Mouse (Mus musculus): ENCODE measurements around the gene Tle3.

Tle3 gene

GRCm38 (mm10) chr9:61360727-61361631 is 11.2 kb upstream of the Tle3 start:
- Histone ChIP-seq H3K36me3 (ENCODE audit: insufficient read depth, low read length) (no peaks in the 10 kb centered on the region), H3K9me3 (ENCODE audit: low read length) (peaks cover 27% of the 10 kb centered on the region), H3K4me1 (replicated peaks; ENCODE audit: low read depth, low read length) (peaks cover 46% of the 10 kb centered on the region), H3K27me3 (ENCODE audit: insufficient read depth, low read length) (peaks cover 31% of the 10 kb centered on the region), H3K4me3 (replicated peaks; ENCODE audit: low read length) (peak overlapping the region; percentile 60)
- TF ChIP-seq NANOG (IDR thresholded peaks at IDR 0.05; ENCODE audit: borderline replicate concordance, low read length) = no peak; the same call in 1 of the 2 replicates
- TF ChIP-seq CTCF (conservative IDR thresholded peaks at IDR 0.05; ENCODE audit: low read length) = no peak
- TF ChIP-seq POU5F1 (IDR thresholded peaks at IDR 0.05; ENCODE audit: borderline replicate concordance, low read length) = no peak

GRCm38 (mm10) chr9:61363194-61363593 is 9.0 kb upstream of the Tle3 start:
- no peak for TF ChIP-seq NANOG (IDR thresholded peaks at IDR 0.05; ENCODE audit: borderline replicate concordance, low read length)
- TF ChIP-seq POU5F1 (IDR thresholded peaks at IDR 0.05; ENCODE audit: borderline replicate concordance, low read length) = no peak
- TF ChIP-seq CTCF (conservative IDR thresholded peaks at IDR 0.05; ENCODE audit: low read length) = no peak
- peaks cover 68% of the 10 kb centered on the region for H3K4me1 ChIP-seq (replicated peaks; ENCODE audit: low read depth, low read length)
- peaks cover 27% of the 10 kb centered on the region for H3K27me3 ChIP-seq (ENCODE audit: insufficient read depth, low read length)
- H3K4me3 ChIP-seq (replicated peaks; ENCODE audit: low read length) = no peak overlapping the region
- H3K36me3 ChIP-seq (ENCODE audit: insufficient read depth, low read length) = no peaks in the 10 kb centered on the region
- H3K9me3 ChIP-seq (ENCODE audit: low read length) = 0 out of 2 replicates have a peak, but pooled peaks cover 6% of the 10 kb centered on the region

DNA sequence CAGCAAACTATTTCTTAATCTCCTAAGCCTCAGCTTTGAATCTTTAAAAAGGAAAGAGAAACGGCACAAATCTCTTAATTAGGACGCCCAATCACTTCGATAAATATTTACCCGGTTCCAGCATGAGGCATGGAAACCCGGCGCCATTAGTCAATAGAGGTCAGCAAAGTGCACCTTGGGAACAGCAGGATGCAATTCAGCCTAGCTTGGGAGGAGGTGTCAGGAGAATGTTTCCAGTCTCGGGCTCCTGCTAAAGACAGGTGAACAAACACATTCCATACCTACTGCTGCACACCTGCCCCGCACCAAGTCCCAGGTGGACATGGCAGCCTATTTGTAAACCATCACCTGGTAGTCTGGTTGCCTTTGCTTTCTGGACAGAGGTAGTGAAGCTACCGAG is 6.1 kb upstream of the Tle3 start:
- no peaks in the 10 kb centered on the region for H3K36me3 ChIP-seq (ENCODE audit: insufficient read depth, low read length)
- peaks cover 21% of the 10 kb centered on the region for H3K27me3 ChIP-seq (ENCODE audit: insufficient read depth, low read length)
- H3K4me3 ChIP-seq (replicated peaks; ENCODE audit: low read length) = peak overlapping the region; percentile 17; the same call in 1 of the 2 replicates
- 0 out of 2 replicates have a peak, but pooled peaks cover 6% of the 10 kb centered on the region for H3K9me3 ChIP-seq (ENCODE audit: low read length)
- no peak for TF ChIP-seq NANOG (IDR thresholded peaks at IDR 0.05; ENCODE audit: borderline replicate concordance, low read length)
- no peak for TF ChIP-seq CTCF (conservative IDR thresholded peaks at IDR 0.05; ENCODE audit: low read length)
- no peak for TF ChIP-seq POU5F1 (IDR thresholded peaks at IDR 0.05; ENCODE audit: borderline replicate concordance, low read length)
- H3K4me1 ChIP-seq (replicated peaks; ENCODE audit: low read depth, low read length) = peaks cover 76% of the 10 kb centered on the region

DNA sequence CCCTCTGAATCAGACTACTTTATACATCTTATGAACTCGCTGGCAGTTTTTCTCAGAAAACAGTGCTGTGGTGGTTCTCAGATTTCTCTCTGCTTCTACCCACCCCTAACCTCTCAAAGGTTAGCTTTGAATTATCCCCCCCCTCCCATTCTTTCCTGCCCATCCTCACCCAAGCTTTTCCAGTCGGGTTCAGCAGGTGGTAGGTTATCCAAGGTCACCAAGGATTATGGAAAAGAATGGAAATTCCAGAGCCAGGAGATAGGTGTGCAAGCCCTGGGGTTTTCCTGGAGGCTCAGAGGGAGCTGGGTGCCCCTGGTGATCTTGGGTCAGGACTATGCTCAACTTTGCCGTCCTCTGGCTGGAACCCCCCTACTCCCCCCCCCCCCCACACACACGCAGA is 5.0 kb upstream of the Tle3 start:
- no peaks in the 10 kb centered on the region for H3K36me3 ChIP-seq (ENCODE audit: insufficient read depth, low read length)
- H3K4me3 ChIP-seq (replicated peaks; ENCODE audit: low read length) = 0 out of 2 replicates have a peak overlapping the region, but pooled peaks have one; percentile 17
- peaks cover 75% of the 10 kb centered on the region for H3K4me1 ChIP-seq (replicated peaks; ENCODE audit: low read depth, low read length)
- peaks cover 26% of the 10 kb centered on the region for H3K27me3 ChIP-seq (ENCODE audit: insufficient read depth, low read length)
- TF ChIP-seq CTCF (conservative IDR thresholded peaks at IDR 0.05; ENCODE audit: low read length) = no peak
- TF ChIP-seq NANOG (IDR thresholded peaks at IDR 0.05; ENCODE audit: borderline replicate concordance, low read length) = no peak
- no peak for TF ChIP-seq POU5F1 (IDR thresholded peaks at IDR 0.05; ENCODE audit: borderline replicate concordance, low read length)
- 0 out of 2 replicates have a peak, but pooled peaks cover 6% of the 10 kb centered on the region for H3K9me3 ChIP-seq (ENCODE audit: low read length)

GRCm38 (mm10) chr9:61367857-61368566 is 4.2 kb upstream of the Tle3 start:
- Histone ChIP-seq H3K36me3 (ENCODE audit: insufficient read depth, low read length) (no peaks in the 10 kb centered on the region), H3K9me3 (ENCODE audit: low read length) (0 out of 2 replicates have a peak, but pooled peaks cover 1% of the 10 kb centered on the region), H3K4me3 (replicated peaks; ENCODE audit: low read length) (0 out of 2 replicates have a peak overlapping the region, but pooled peaks have one; percentile 30), H3K27me3 (ENCODE audit: insufficient read depth, low read length) (peaks cover 25% of the 10 kb centered on the region), H3K4me1 (replicated peaks; ENCODE audit: low read depth, low read length) (peaks cover 73% of the 10 kb centered on the region)
- no peak for TF ChIP-seq POU5F1 (IDR thresholded peaks at IDR 0.05; ENCODE audit: borderline replicate concordance, low read length)
- TF ChIP-seq CTCF (conservative IDR thresholded peaks at IDR 0.05; ENCODE audit: low read length) = no peak
- TF ChIP-seq NANOG (IDR thresholded peaks at IDR 0.05; ENCODE audit: borderline replicate concordance, low read length) = no peak

DNA sequence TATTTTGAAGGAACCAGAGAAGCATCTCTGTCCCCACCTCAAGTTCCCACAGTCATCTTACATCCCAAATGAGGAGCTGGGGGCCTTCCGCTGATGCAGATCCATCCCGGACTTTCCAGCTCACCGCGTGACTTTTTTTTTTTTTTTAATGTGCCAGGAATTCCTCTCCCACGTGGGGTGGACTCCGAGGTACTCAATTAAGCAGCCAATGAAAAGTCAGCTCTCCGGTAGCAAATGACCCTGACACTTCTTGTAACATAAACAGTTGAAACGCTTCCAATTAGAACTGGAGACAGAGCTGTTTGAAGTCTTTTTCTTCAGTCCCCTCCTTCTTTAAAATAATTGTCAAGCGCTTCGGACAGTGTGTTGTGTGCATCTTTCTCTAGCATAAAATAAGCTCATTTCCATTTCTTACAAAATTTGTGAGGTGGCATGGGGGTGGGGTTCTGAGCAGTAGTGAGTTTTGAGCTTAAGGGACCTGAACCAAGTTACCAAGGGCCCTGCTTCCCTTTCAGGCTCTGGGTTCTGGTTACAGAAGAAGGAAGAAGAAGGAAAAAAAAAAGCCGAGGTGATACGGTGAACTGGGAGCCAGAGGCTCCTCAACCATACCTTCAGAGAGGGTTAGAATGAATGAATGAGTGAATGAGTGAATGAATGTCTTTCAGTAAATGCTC is 3.5 kb upstream of the Tle3 start:
- 0 out of 2 replicates have a peak, but pooled peaks have one; percentile 27 for TF ChIP-seq NANOG (IDR thresholded peaks at IDR 0.05; ENCODE audit: borderline replicate concordance, low read length)
- no peak for TF ChIP-seq CTCF (conservative IDR thresholded peaks at IDR 0.05; ENCODE audit: low read length)
- H3K9me3 ChIP-seq (ENCODE audit: low read length) = no peaks in the 10 kb centered on the region
- peak overlapping the region; percentile 64 for H3K4me3 ChIP-seq (replicated peaks; ENCODE audit: low read length)
- no peaks in the 10 kb centered on the region for H3K36me3 ChIP-seq (ENCODE audit: insufficient read depth, low read length)
- H3K4me1 ChIP-seq (replicated peaks; ENCODE audit: low read depth, low read length) = peaks cover 73% of the 10 kb centered on the region
- H3K27me3 ChIP-seq (ENCODE audit: insufficient read depth, low read length) = peaks cover 21% of the 10 kb centered on the region

DNA sequence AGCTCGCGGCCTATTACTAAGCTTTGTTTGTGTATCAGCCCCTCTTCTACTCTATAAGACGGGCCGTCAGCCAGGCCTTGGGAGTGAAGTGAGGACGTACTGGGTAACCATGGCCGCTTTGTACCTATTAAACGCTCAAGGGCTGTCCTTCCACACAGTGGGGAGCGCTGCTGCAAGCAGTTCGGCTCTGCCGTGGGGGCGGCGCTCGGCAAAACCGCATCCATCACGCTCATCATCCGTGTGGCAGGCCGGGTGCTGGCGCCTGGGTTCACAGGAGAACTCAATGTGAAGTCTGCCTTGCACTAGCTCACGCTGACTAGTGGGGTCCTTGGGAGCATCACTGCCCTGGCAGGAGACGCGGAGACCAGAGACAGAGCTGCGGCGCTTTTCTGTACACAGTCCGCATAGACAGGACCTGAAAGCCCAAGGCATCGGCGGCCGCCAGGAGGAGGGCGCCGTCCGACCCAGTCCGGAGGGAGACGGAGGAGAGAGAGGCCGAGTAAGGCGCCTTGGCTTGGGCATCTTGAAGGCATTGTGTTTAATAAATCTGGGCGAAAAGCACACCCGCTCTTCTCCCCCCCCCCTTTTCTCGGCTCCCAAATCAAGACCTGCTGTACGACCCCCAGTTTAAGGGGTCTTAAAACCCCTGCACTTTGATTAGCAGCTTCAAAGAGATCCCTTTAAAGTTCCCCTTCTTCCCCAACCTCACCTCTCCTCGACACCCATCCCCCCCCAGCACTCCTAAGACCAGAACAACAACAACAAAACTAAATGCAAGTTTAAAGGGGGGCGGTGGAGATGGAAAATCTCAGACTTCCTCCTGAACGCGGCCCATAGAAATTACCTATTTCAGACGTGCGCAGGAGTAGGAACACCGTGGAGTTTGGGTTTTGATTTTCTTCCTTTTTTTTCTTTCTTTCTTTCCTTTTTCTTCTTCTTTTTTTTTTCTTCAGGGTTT is 2.6 kb upstream of the Tle3 start:
- peaks cover 23% of the 10 kb centered on the region for H3K27me3 ChIP-seq (ENCODE audit: insufficient read depth, low read length)

More for the DNA sequence above, 2.6 kb upstream of the Tle3 start:
- Histone ChIP-seq H3K4me1 (replicated peaks; ENCODE audit: low read depth, low read length) (peaks cover 70% of the 10 kb centered on the region), H3K36me3 (ENCODE audit: insufficient read depth, low read length) (peaks cover 5% of the 10 kb centered on the region), H3K9me3 (ENCODE audit: low read length) (no peaks in the 10 kb centered on the region), H3K4me3 (replicated peaks; ENCODE audit: low read length) (peak overlapping the region; percentile 64)
- no peak for TF ChIP-seq CTCF (conservative IDR thresholded peaks at IDR 0.05; ENCODE audit: low read length)
- no peak for TF ChIP-seq POU5F1 (IDR thresholded peaks at IDR 0.05; ENCODE audit: borderline replicate concordance, low read length)
- TF ChIP-seq NANOG (IDR thresholded peaks at IDR 0.05; ENCODE audit: borderline replicate concordance, low read length) = no peak
